Comparison of ENCODE assay signal across 11 mouse cellular contexts in genomic region chr15:103059393-103059992, GRCm38 (mm10). TPM values are rescaled to one million over a fixed set of nuclear protein-coding genes. Genes with fewer than 3 reads are reported as not detected.
DNase-seq lines count a peak whose midpoint lies in the region; ATAC-seq and TF ChIP-seq lines count a peak whose summit lies in the region.
"Had no signal": no experiment of that assay in that cellular context is flagged by ENCODE, and none has a peak within 500 bp of the region (broad histone marks: within the 10 kb centered on the region; RNA-seq: fewer than 3 reads in every experiment).

No protein-coding gene starts in this region.

- DNase-seq in gastrocnemius, adult 2 months: no peak
- no peak for DNase-seq in gastrocnemius, postnatal 14 days
- no peak for DNase-seq in layer of hippocampus, postnatal 36 days
- DNase-seq in urinary bladder, postnatal 10 days (ENCODE audit: low spot score): no peak
- DNase-seq in thymus, postnatal 14 days: no peak
- DNase-seq: gastrocnemius, postnatal 10 days had no signal

- WGBS in hindbrain, embryonic 13.5 days: under 1% methylated on average over 21 of the region's 21 CpGs
- WGBS in limb, embryonic 13.5 days: 5% methylated on average over 21 of the region's 21 CpGs

- peak overlapping the region; percentile 61 for H3K4me2 ChIP-seq in hindbrain, embryonic 13.5 days
- H3K4me2 ChIP-seq in limb, embryonic 13.5 days (replicated peaks): peak overlapping the region; percentile 10; the same call in 1 of the 2 replicates

- TF ChIP-seq EP300 in ES-Bruce4 (IDR thresholded peaks at IDR 0.05; ENCODE audit: insufficient read depth, low read depth, low read length): no peak

- no peak for ATAC-seq in hindbrain, embryonic 13.5 days (ENCODE audit: low FRiP score)
- ATAC-seq in limb, embryonic 13.5 days (ENCODE audit: low FRiP score, low read depth): no peak

- no peaks in the 10 kb centered on the region for H3K4me1 ChIP-seq in ES-Bruce4 (ENCODE audit: control insufficient read depth, insufficient read depth, low read length)
- H3K4me1 ChIP-seq in hindbrain, embryonic 13.5 days (replicated peaks): peaks cover 59% of the 10 kb centered on the region
- H3K4me1 ChIP-seq in limb, embryonic 13.5 days: peaks cover 26% of the 10 kb centered on the region

- H3K36me3 ChIP-seq in ES-Bruce4 (ENCODE audit: control insufficient read depth, insufficient read depth, low read length, poor library complexity, severe bottlenecking): no peaks in the 10 kb centered on the region
- H3K36me3 ChIP-seq in hindbrain, embryonic 13.5 days: no peaks in the 10 kb centered on the region
- no peaks in the 10 kb centered on the region for H3K36me3 ChIP-seq in limb, embryonic 13.5 days

- peak overlapping the region; percentile 53 for H3K4me3 ChIP-seq in gastrocnemius, adult 2 months
- H3K4me3 ChIP-seq in ES-Bruce4 (ENCODE audit: low read depth, low read length): no peak overlapping the region
- H3K4me3 ChIP-seq in hindbrain, embryonic 13.5 days: peak overlapping the region; percentile 44
- H3K4me3 ChIP-seq in limb, embryonic 13.5 days: no peak overlapping the region
- H3K4me3 ChIP-seq: megakaryocyte, embryonic 14.5 days had no signal

- no peak for TF ChIP-seq POLR2A in ES-Bruce4 (IDR thresholded peaks at IDR 0.05; ENCODE audit: insufficient read depth, low read length)

- H3K27ac ChIP-seq in gastrocnemius, adult 2 months: peak overlapping the region; percentile 68
- H3K27ac ChIP-seq in ES-Bruce4 (ENCODE audit: insufficient read depth, low read length): no peak overlapping the region
- peak overlapping the region; percentile 96 for H3K27ac ChIP-seq in hindbrain, embryonic 13.5 days
- no peak overlapping the region for H3K27ac ChIP-seq in limb, embryonic 13.5 days

- TF ChIP-seq CTCF in gastrocnemius, adult 2 months (IDR thresholded peaks at IDR 0.05): no peak
- no peak for TF ChIP-seq CTCF in ES-Bruce4 (IDR thresholded peaks at IDR 0.05; ENCODE audit: low read depth, low read length)

- no peaks in the 10 kb centered on the region for H3K9me3 ChIP-seq in ES-Bruce4 (replicated peaks; ENCODE audit: control insufficient read depth, insufficient read depth, low read length, poor library complexity, severe bottlenecking)
- no peaks in the 10 kb centered on the region for H3K9me3 ChIP-seq in hindbrain, embryonic 13.5 days
- no peaks in the 10 kb centered on the region for H3K9me3 ChIP-seq in limb, embryonic 13.5 days
- H3K9me3 ChIP-seq: megakaryocyte, embryonic 14.5 days had no signal

- intact Hi-C loops in gastrocnemius, adult 2 months (cut with DNase I): no loop called here
- intact Hi-C loops in gastrocnemius, postnatal 14 days (cut with DNase I; ENCODE audit: low total_unique reads): no loop called here

- peaks cover 15% of the 10 kb centered on the region for H3K27me3 ChIP-seq in ES-Bruce4 (ENCODE audit: control insufficient read depth, insufficient read depth, low read length, poor library complexity, severe bottlenecking)
- H3K27me3 ChIP-seq in hindbrain, embryonic 13.5 days: peaks cover 86% of the 10 kb centered on the region
- H3K27me3 ChIP-seq in limb, embryonic 13.5 days: peaks cover 95% of the 10 kb centered on the region

- peak overlapping the region; percentile 39; the same call in 1 of the 2 replicates for H3K9ac ChIP-seq in ES-Bruce4 (ENCODE audit: low read depth, poor library complexity, severe bottlenecking)
- H3K9ac ChIP-seq in hindbrain, embryonic 13.5 days: peak overlapping the region; percentile 82
- H3K9ac ChIP-seq in limb, embryonic 13.5 days: no peak overlapping the region

RNA-seq across cellular contexts. Expression of gene Hoxc4, which starts 40.8 kb away (rescaled TPM):
- 1 to 10 TPM; 4.3 to 4.6 TPM for total RNA-seq in gastrocnemius, adult 2 months (2021)
- total RNA-seq in gastrocnemius, postnatal 14 days (2021): 1 to 10 TPM; 3.8 to 5.0 TPM
- 0.56 and 0.99 TPM in 2 replicates for polyA plus RNA-seq in ES-Bruce4 (2011; ENCODE audit: insufficient read depth, insufficient read length, low read depth, missing spikeins)
- 76.2 and 86.9 TPM in 2 replicates for polyA plus RNA-seq in hindbrain, embryonic 13.5 days (2015; fragmentation: Nextera tagmentation; extraction: Ambion mirVana)
- polyA plus RNA-seq in limb, embryonic 13.5 days (2015; fragmentation: Nextera tagmentation; extraction: Ambion mirVana): 4.8 and 4.9 TPM in 2 replicates
- not detected for total RNA-seq in layer of hippocampus, postnatal 36 days (2021)
- total RNA-seq: common myeloid progenitor, adult 5-6 weeks had no signal

Comparison
In these comparisons a context has a peak if more than half of its experiments do, and no peak if none do; other contexts are left out.
1. H3K27ac ChIP-seq: peak in gastrocnemius, adult 2 months (single experiment) and hindbrain, embryonic 13.5 days (single experiment); none in ES-Bruce4 (single experiment) and limb, embryonic 13.5 days (single experiment).
2. H3K4me3 ChIP-seq: peak in gastrocnemius, adult 2 months (single experiment) and hindbrain, embryonic 13.5 days (single experiment); none in ES-Bruce4 (single experiment) and limb, embryonic 13.5 days (single experiment).
3. RNA of gene Hoxc4, which starts 40.8 kb away (total RNA-seq): 3.8 to 5.0 TPM in gastrocnemius, postnatal 14 days and 4.3 to 4.6 TPM in gastrocnemius, adult 2 months; not detected in layer of hippocampus, postnatal 36 days; every median in the first group is over 4 times any median in the second.